Mouse (Mus musculus): ENCODE data around the gene Eif2s3y.

Eif2s3y gene

DNA sequence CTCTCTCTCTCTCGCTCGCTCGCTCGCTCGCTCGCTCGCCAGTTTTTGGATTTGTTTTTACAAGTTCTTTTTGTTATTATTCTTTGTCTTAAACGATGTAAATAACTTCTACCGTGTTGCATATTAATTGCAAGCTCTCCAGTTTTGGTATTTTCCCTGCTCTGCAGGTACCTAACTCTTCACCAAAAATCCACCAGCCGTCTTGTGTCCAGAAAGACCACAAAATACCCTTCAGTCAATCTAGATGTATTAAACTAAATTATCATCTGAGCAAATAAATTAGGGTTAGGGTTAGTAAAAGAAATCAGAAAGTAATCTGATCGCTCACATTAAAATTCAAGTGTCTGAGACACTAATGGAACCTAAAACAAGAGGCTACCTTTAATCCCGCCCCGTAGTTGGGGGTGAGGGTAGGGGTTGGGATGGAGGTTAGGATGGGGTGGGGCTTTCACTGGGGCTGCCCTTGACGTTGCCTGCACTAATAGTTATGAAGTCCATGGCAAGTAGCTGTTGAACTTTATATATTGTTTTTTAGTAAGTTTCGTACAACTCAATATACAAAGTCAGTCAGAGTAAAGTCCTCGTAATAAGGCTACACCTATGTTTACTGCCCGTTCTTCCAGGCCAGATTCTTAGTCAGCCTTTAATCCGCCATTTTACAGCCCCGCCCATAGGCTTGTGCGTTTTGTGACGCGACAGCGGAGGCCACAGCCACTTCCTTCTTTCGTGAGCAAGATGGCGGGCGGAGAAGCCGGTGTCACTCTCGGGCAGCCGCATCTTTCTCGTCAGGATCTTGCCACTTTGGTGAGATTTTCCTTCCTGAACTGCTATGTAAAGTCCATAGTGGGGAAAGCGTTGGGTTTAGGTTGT, at the start of gene Eif2s3y:
TSS of gene Eif2s3y (plus strand) at position 662 of the 870 bp plus-strand sequence.
- peak; percentile 79 for DNase-seq
